Mouse (Mus musculus) brain, embryonic 14.5 days (tissue): ENCODE measurements at regions not wholly inside any gene's neighbourhood (a gene's known extent, or its start where the extent isn't known, plus 50 kb on each side); places are given as distances from the start of the nearest gene placed in this dataset.

Experiments used
- CTCF ChIP-seq: fragments of 200-500 bp; IDR thresholded peaks from 2 replicates; pipeline ENCODE4 v1.5.1; 2012; ENCODE audit warnings: inconsistent platforms, mild to moderate bottlenecking, moderate library complexity, borderline replicate concordance; ENCODE audit not compliant: insufficient read depth, insufficient read length; ENCODE audit errors: extremely low read depth
- POLR2A ChIP-seq: fragments of 200-500 bp; IDR thresholded peaks from 2 replicates; pipeline ENCODE4 v1.6.1; 2012; ENCODE audit warnings: mild to moderate bottlenecking, inconsistent platforms, borderline replicate concordance; ENCODE audit not compliant: poor library complexity, insufficient read depth, insufficient read length, severe bottlenecking; ENCODE audit errors: extremely low read depth

- no peak for TF ChIP-seq CTCF
- TF ChIP-seq POLR2A = no peak
Measured at GRCm38 (mm10) chr4:114304654-114305053, 101.9 kb upstream of the Trabd2b start.
